Mouse (Mus musculus): ENCODE results near the gene Spdef. TPM values are rescaled to one million over a fixed set of nuclear protein-coding genes. Genes with fewer than 3 reads are reported as not detected.

Gene Spdef
- polyA plus RNA-seq, 1 experiment from 2014 or later, result 1.2 TPM

DNA sequence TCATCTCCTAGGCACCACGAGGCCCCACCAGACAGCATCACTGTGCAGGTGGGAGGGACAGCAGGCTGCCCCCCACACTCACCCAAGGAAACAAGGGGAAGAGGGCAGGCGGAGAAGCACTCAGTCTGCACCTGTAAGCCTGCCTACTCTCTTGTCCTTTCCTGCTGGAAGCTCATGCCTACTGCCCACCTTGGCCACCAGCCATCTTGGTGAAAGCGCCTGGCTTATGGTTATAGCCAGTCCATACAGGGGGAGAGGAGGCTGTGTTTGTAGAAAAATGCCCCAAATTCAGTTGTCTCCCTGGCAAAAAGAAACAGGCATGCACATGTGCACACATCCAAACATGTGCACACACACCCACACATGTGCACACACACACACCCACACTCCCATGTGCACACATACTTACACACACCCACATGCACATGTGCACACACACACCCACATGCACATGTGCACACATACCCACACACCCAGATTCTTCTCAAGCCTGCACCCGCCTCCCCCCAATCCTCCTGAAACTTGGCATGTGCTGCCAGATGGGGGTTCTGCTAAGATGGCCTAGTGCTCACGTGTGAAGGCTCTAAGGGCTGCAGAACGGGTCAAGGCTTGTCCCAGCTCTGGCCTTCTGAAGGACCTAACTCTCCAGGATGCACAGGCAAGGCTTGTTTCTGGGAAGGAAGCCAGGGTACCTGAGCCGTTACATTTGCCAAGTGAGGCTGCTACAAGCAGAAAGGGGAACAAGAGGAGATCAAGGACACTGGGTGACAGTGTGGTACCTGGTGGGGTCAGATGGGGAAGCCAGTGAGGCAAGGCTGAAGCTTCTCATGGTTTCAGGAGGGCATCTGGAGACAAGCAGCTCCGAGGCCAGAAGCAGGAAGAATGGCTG lies 22.8 kb upstream of the Spdef start:
- Histone ChIP-seq H3K4me1 (ENCODE audit: insufficient read depth, low read depth, low read length) (no peaks in the 10 kb centered on the region), H3K27me3 (replicated peaks; ENCODE audit: insufficient read depth, low read length) (no peaks in the 10 kb centered on the region), H3K27ac (ENCODE audit: low read length) (no peak overlapping the region), H3K9me3 (ENCODE audit: low read length) (no peaks in the 10 kb centered on the region), H3K9ac (replicated peaks; ENCODE audit: low read depth) (no peak overlapping the region), H3K4me2 (replicated peaks; ENCODE audit: low read depth, low read length) (no peak overlapping the region), H3K36me3 (ENCODE audit: insufficient read depth, low read length) (no peaks in the 10 kb centered on the region), H3K4me3 (ENCODE audit: low read depth, low read length) (no peak overlapping the region)
- 76% methylated on average over 8 of the region's 8 CpGs for WGBS
- DNase-seq (ENCODE audit: low spot score) (peak; percentile 31), ATAC-seq (peak; percentile 47)
- no peak for TF ChIP-seq CTCF (IDR thresholded peaks at IDR 0.05)
- TF ChIP-seq EP300 (IDR thresholded peaks at IDR 0.05), result no peak

DNA sequence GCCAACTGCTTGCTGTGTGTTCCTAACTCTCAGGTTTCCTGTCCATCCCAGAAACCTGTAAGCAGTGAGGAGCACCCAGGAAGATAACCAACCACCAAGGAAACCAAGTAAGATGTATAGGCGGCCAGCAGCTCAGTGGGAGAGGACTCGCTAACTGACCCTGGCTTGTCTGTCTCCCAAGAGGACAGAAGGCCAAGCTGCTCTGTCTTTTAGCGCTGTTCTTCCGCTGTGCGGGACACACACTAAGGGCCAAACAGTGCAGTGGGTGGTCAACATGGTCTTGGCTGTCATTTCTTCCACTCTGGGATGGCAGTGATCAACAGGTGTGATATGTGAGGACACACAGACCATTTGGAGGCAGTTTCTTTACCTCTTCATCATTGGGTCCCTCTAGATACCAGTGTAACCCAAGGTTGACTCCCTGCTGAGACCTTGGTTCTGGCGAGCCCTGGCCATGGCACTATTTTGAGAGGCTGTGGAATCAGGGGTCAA lies 21.7 kb upstream of the Spdef start:
- TF ChIP-seq CTCF (IDR thresholded peaks at IDR 0.05), result no peak
- no peak for TF ChIP-seq EP300 (IDR thresholded peaks at IDR 0.05)

DNA sequence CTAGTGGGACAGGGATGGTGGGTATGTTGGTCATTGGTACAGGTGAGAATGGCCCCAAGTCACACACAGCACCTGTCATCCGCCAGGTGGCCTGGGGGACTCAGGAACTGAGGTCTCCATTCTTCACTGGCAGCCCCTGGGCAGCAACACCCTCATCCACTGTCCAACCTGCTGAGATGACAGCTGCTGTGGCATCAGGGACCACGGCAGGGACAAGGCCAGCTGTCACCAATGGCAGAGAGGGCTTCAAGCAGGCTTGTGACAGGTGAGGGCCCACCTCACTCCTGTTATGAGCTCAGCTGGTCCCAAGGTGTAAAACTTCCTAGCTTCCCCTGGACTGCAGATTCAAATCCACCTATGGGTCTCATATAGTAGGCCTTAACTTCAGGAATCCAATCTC lies 19.4 kb upstream of the Spdef start:
- ATAC-seq, result no peak
- 93% methylated on average over 2 of the region's 2 CpGs for WGBS
- TF ChIP-seq CTCF (IDR thresholded peaks at IDR 0.05), result no peak
- no peak for TF ChIP-seq EP300 (IDR thresholded peaks at IDR 0.05)

More for the DNA sequence above, 21.7 kb upstream of the Spdef start:
- no peak for ATAC-seq
- no peaks in the 10 kb centered on the region for H3K27me3 ChIP-seq (replicated peaks; ENCODE audit: insufficient read depth, low read length)
- WGBS, result 89% methylated on average over 6 of the region's 6 CpGs
- H3K4me3 ChIP-seq (ENCODE audit: low read depth, low read length), result no peak overlapping the region
- H3K9me3 ChIP-seq (ENCODE audit: low read length), result no peaks in the 10 kb centered on the region
- DNase-seq (ENCODE audit: low spot score), result no peak
- no peak overlapping the region for H3K27ac ChIP-seq (ENCODE audit: low read length)
- H3K9ac ChIP-seq (replicated peaks; ENCODE audit: low read depth), result no peak overlapping the region
- no peak overlapping the region for H3K4me2 ChIP-seq (replicated peaks; ENCODE audit: low read depth, low read length)
- H3K4me1 ChIP-seq (ENCODE audit: insufficient read depth, low read depth, low read length), result no peaks in the 10 kb centered on the region
- no peaks in the 10 kb centered on the region for H3K36me3 ChIP-seq (ENCODE audit: insufficient read depth, low read length)

DNA sequence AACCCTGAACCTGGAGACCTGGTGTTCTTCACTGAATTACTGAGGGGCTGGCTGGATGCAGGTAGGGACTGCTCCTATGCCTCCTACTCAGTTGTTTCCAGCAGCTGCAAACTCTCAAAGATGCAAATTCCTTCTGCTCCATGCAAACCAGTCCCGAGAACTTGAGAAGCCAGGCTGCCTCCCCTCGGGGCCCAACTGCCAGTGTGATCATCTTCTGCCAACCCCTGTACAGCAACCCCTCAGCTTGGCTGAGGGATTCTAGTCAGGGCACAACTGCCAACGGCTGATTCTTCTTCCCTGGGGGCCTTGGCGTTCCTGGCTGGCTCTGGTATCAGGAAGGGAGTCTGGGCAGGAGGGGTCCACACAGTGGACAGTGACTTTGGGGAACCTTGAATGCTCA lies 17.7 kb upstream of the Spdef start:
- Histone ChIP-seq H3K36me3 (ENCODE audit: insufficient read depth, low read length) (no peaks in the 10 kb centered on the region), H3K4me2 (replicated peaks; ENCODE audit: low read depth, low read length) (no peak overlapping the region), H3K27me3 (replicated peaks; ENCODE audit: insufficient read depth, low read length) (no peaks in the 10 kb centered on the region), H3K4me3 (ENCODE audit: low read depth, low read length) (no peak overlapping the region), H3K9ac (replicated peaks; ENCODE audit: low read depth) (no peak overlapping the region), H3K4me1 (ENCODE audit: insufficient read depth, low read depth, low read length) (no peaks in the 10 kb centered on the region), H3K9me3 (ENCODE audit: low read length) (no peaks in the 10 kb centered on the region), H3K27ac (ENCODE audit: low read length) (no peak overlapping the region)
- 63% methylated on average over 4 of the region's 4 CpGs for WGBS
- no peak for TF ChIP-seq EP300 (IDR thresholded peaks at IDR 0.05)
- ATAC-seq (no peak), DNase-seq (ENCODE audit: low spot score) (no peak)

More for the DNA sequence above, 19.4 kb upstream of the Spdef start:
- H3K27ac ChIP-seq (ENCODE audit: low read length), result no peak overlapping the region
- no peak overlapping the region for H3K4me3 ChIP-seq (ENCODE audit: low read depth, low read length)
- H3K4me1 ChIP-seq (ENCODE audit: insufficient read depth, low read depth, low read length), result no peaks in the 10 kb centered on the region
- no peaks in the 10 kb centered on the region for H3K36me3 ChIP-seq (ENCODE audit: insufficient read depth, low read length)
- no peaks in the 10 kb centered on the region for H3K27me3 ChIP-seq (replicated peaks; ENCODE audit: insufficient read depth, low read length)
- no peak for DNase-seq (ENCODE audit: low spot score)
- H3K9ac ChIP-seq (replicated peaks; ENCODE audit: low read depth), result no peak overlapping the region
- no peak overlapping the region for H3K4me2 ChIP-seq (replicated peaks; ENCODE audit: low read depth, low read length)
- H3K9me3 ChIP-seq (ENCODE audit: low read length), result no peaks in the 10 kb centered on the region

DNA sequence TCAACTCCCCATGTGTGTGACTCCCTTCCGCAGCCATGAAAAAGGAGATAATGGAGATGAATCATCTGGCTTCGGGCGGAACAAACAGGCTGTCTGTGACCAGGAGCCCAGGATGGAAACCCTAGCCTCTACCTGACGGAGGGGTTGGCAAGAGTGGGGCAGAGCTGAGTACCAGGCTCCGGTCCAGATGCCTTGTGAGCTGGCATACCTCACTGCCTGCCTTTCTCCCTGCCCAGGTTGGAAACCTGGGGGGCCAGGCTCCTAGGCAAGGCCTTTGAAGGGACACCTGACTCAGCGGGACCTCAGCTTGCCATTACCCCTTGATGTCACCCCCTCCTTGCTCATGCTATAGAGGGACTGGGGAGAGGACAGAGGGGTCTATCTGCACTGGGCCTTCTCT lies 12.2 kb upstream of the Spdef start:
- Histone ChIP-seq H3K36me3 (ENCODE audit: insufficient read depth, low read length) (no peaks in the 10 kb centered on the region), H3K27ac (ENCODE audit: low read length) (no peak overlapping the region), H3K9ac (replicated peaks; ENCODE audit: low read depth) (no peak overlapping the region), H3K4me3 (ENCODE audit: low read depth, low read length) (no peak overlapping the region), H3K4me2 (replicated peaks; ENCODE audit: low read depth, low read length) (no peak overlapping the region), H3K4me1 (ENCODE audit: insufficient read depth, low read depth, low read length) (no peaks in the 10 kb centered on the region), H3K27me3 (replicated peaks; ENCODE audit: insufficient read depth, low read length) (no peaks in the 10 kb centered on the region), H3K9me3 (ENCODE audit: low read length) (no peaks in the 10 kb centered on the region)
- TF ChIP-seq CTCF (IDR thresholded peaks at IDR 0.05) (no peak), EP300 (IDR thresholded peaks at IDR 0.05) (no peak)
- DNase-seq (ENCODE audit: low spot score), result no peak
- 83% methylated on average over 6 of the region's 6 CpGs for WGBS
- no peak for ATAC-seq

DNA sequence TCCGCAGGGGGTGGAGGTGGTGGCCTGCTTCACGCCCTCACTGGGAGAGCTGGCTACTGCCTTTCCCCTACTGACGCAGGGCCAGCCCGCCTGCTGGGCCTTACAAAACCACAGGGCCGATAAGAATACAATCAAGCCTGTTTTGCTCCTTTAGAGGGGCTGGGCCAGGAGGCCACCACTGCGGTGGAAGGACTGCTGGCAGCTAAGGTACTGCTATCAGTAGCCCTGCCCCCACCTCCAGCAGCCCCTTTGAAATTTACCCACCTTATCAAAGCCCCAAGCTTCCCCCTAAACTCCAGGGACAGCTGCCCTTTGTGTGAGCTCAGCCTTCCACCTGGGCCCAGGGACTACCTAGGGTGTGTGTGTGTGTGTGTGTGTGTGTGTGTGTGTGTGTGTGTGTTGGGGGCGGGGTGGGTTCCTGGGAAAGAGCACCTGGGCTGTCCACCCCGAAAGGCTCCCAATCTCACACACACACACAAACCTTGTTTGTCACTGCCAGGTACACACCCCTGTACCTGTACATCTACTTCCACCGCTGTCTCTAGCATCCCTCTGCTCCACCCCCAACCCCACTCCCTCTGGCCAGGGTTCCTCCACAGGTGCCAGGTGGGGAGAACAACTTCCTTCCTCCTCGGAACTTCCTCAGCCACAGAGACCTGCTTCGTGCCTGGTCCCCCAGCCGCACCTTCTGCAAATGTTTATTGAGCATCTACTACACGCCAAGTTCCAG lies 5.8 kb upstream of the Spdef start:
- H3K27me3 ChIP-seq (replicated peaks; ENCODE audit: insufficient read depth, low read length), result no peaks in the 10 kb centered on the region
- TF ChIP-seq EP300 (IDR thresholded peaks at IDR 0.05) (no peak), CTCF (IDR thresholded peaks at IDR 0.05) (no peak)
- no peaks in the 10 kb centered on the region for H3K4me1 ChIP-seq (ENCODE audit: insufficient read depth, low read depth, low read length)
- H3K9me3 ChIP-seq (ENCODE audit: low read length), result no peaks in the 10 kb centered on the region
- H3K36me3 ChIP-seq (ENCODE audit: insufficient read depth, low read length), result no peaks in the 10 kb centered on the region
- 20% methylated on average over 12 of the region's 13 CpGs for WGBS
- ATAC-seq (no peak), DNase-seq (ENCODE audit: low spot score) (no peak)
- H3K4me2 ChIP-seq (replicated peaks; ENCODE audit: low read depth, low read length), result no peak overlapping the region
- H3K4me3 ChIP-seq (ENCODE audit: low read depth, low read length), result no peak overlapping the region
- H3K9ac ChIP-seq (replicated peaks; ENCODE audit: low read depth), result no peak overlapping the region
- no peak overlapping the region for H3K27ac ChIP-seq (ENCODE audit: low read length)

All from lung, postnatal 0 days (tissue).